Mouse (Mus musculus) intestine, postnatal 0 days (tissue): Measurements from ENCODE around the gene Aebp2. TPM values are rescaled to one million over a fixed set of nuclear protein-coding genes. Genes with fewer than 3 reads are reported as not detected.

Source experiments
- ATAC-seq: fragments of 200-750 bp; cut with Nextera tagmentation; 2 replicates; pipeline ENCODE4 v1.8.0; 2017; ENCODE audit warnings: mild to moderate bottlenecking, moderate TSS enrichment, moderate library complexity
- H3K27ac ChIP-seq: fragments of 300-500 bp; sonication (generic); 2 replicates; pipeline ENCODE4 v1.5.1; 2014; ENCODE audit warnings: mild to moderate bottlenecking, low read depth, low read length, moderate library complexity
- H3K27me3 ChIP-seq: fragments of 300-500 bp; sonication (generic); replicated peaks from 2 replicates; pipeline ENCODE4 v1.6.1; 2014; ENCODE audit warnings: low read length, mixed read lengths; ENCODE audit not compliant: control insufficient read depth, insufficient read depth
- H3K36me3 ChIP-seq: fragments of 300-500 bp; sonication (generic); 2 replicates; pipeline ENCODE4 v1.6.1; 2014; ENCODE audit warnings: mild to moderate bottlenecking, moderate library complexity; ENCODE audit not compliant: control insufficient read depth, insufficient read depth
- H3K4me1 ChIP-seq: fragments of 300-500 bp; sonication (generic); replicated peaks from 2 replicates; pipeline ENCODE4 v1.6.1; 2014; ENCODE audit warnings: antibody characterized with exemption, low read length, mixed read lengths; ENCODE audit not compliant: control insufficient read depth, insufficient read depth
- H3K4me2 ChIP-seq: fragments of 300-500 bp; sonication (generic); replicated peaks from 2 replicates; pipeline ENCODE4 v1.6.1; 2014; ENCODE audit warnings: low read depth, mild to moderate bottlenecking, moderate library complexity
- H3K4me3 ChIP-seq: fragments of 300-500 bp; sonication (generic); 2 replicates; pipeline ENCODE4 v1.5.1; 2014; ENCODE audit warnings: low read depth, low read length
- H3K9ac ChIP-seq: fragments of 300-500 bp; sonication (generic); 2 replicates; pipeline ENCODE4 v1.6.1; 2014; ENCODE audit warnings: mild to moderate bottlenecking, low read depth, low read length
- H3K9me3 ChIP-seq: fragments of 300-500 bp; sonication (generic); 2 replicates; pipeline ENCODE4 v1.6.1; 2016; ENCODE audit warnings: mixed run types; ENCODE audit not compliant: control insufficient read depth
- CTCF ChIP-seq: sonication (generic); IDR thresholded peaks from 2 replicates; pipeline ENCODE4 v1.5.1; 2016; ENCODE audit warnings: low read depth, mild to moderate bottlenecking, control low read depth, antibody characterized with exemption, moderate library complexity
- WGBS: fragments of 180-500 bp; shearing (Covaris S2); extraction: QIAGEN DNeasy Blood & Tissue Kit; methylation state at CpG from one replicate; pipeline ENCODE4 v1.1.7; 2014; 5-methylcytosine and 5-hydroxymethylcytosine counted together
- polyA plus RNA-seq: library from polyadenylated mRNA; unstranded; fragments of >200 nt; fragmentation: Nextera tagmentation; extraction: Ambion mirVana; gene quantifications from 2 replicates; pipeline ENCODE4 v1.2.1, GENCODE M21; 2015

The Aebp2 gene
- polyA plus RNA-seq, 1 experiment from 2014 or later: 8.2 TPM

DNA sequence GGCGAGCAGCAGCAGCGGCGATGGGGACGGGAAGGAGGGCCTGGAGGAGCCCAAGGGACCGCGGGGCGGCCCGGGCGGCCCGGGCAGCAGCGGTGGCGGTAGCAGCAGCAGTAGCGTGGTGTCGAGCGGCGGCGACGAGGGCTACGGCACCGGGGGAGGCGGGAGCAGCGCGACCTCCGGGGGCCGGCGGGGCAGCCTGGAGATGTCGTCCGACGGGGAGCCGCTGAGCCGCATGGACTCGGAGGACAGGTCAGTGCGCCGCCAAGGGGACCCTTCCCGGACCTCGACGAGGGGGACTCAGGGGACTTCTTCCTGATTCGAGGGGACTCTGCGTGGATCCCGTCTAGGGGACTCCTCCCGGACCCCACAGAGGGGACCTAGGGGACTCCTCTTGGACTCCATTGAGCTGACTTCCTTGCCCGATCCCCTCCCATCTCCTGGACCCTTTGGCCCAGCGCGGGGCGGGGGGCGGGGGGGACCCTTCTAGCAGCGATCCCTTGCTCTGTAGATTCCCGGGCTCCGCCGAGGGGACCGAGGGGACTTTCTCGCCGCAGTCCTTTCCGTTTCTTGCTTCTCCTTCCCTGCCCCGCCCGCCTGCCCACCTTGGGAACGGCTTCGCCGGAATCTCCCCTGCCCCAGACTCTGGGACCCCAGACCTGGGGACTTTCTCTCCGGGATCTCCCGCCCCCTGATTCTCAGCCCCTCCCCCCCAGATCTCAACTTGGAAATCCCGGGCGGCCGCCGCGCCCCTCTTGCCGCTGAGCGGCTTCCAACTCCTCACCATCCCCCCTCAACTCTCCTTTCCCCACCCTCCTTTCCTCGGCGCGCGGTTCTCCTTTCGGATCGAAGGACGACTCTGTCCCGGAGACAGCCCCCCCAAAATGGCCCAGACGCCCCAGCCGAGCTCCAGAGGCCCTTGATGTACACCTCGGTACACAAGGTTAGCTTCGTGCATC, 1.9 kb downstream of the Aebp2 start:
- WGBS: 1% methylated on average over 67 of the region's 80 CpGs
- ATAC-seq: no peak; the same call in 1 of the 2 replicates

DNA sequence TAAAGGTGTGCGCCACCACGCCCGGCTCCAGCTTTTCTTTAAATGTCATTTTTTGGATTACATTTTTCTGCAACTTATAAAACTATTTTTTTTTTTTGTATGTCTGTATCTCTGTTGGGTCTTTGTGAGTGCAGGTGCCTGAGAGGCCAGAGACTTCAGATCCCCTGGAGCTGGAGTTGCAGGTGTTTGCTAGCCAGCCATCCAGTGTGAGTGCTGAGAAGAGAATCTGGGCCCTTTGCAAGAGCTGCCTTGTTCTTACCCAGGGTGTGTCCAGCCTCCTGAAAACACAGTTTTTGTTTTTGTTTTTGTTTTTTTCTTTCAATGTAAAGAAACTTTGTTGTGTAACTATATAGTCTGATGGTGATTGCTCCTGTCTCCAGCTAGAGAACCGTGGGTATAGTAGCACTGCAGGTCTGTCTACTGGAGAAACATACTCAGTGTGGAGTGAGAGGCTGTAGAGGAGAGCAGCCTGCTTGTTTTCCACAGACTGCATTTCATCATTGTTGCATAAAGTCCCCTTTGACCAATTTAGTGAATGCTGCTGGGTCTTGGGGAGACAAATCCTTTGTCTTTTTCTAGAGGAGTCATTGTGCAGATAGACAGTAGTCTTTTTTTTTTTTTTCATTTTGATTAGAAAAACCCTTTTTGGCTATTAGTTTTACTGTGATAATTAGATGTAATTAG, 6.9 kb downstream of the Aebp2 start:
- H3K4me1 ChIP-seq: peaks cover 3% of the 10 kb centered on the region
- no peak for TF ChIP-seq CTCF
- no peaks in the 10 kb centered on the region for H3K27me3 ChIP-seq
- no peak overlapping the region for H3K4me2 ChIP-seq
- no peak overlapping the region for H3K27ac ChIP-seq
- 83% methylated on average over 4 of the region's 4 CpGs for WGBS
- H3K9me3 ChIP-seq: no peaks in the 10 kb centered on the region
- H3K9ac ChIP-seq: no peak overlapping the region
- no peak for ATAC-seq
- peaks cover 4% of the 10 kb centered on the region for H3K36me3 ChIP-seq
- H3K4me3 ChIP-seq: no peak overlapping the region

More for the DNA sequence above, 1.9 kb downstream of the Aebp2 start:
- Histone ChIP-seq H3K27ac (peak overlapping the region; percentile 92), H3K9ac (peak overlapping the region; percentile 97), H3K4me2 (peak overlapping the region; percentile 86), H3K27me3 (no peaks in the 10 kb centered on the region), H3K4me3 (peak overlapping the region; percentile 97), H3K4me1 (peaks cover 3% of the 10 kb centered on the region), H3K9me3 (no peaks in the 10 kb centered on the region), H3K36me3 (no peaks in the 10 kb centered on the region)
- TF ChIP-seq CTCF: no peak

DNA sequence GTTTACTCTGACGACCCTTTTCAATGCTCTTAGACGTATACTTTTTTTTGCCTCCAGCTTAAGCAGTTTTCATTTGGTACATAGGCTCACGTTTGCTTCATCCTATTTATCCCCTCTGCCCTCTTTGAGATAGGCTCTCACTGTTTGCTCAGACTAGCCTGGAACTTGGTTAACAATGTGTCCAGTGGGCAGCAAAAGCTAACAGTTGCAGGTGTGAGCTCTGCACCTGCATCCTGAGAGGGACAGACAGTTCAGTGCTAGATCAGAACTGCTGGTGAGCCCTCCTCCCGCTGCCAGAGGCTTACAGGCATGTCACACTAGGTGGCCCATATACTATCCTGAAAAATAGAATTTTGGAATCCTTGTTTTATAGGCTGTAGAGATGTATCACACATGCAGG, 7.8 kb downstream of the Aebp2 start:
- no peaks in the 10 kb centered on the region for H3K27me3 ChIP-seq
- TF ChIP-seq CTCF: no peak

DNA sequence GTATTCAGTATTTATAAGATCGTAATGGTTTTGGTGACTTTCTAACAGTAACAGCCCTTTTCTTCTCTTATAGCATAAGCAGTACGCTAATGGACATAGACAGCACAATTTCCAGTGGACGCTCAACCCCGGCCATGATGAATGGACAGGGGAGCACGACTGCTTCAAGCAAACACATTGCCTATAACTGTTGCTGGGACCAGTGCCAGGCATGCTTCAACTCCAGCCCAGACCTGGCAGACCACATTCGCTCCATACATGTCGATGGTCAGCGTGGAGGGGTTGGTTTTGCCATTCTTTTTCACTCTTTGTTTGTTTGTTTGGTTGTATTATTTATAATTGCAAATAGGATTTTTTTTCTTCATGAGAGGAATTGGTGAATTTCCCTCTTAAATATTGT, 11.2 kb downstream of the Aebp2 start:
- Histone ChIP-seq H3K27ac (no peak overlapping the region), H3K9ac (no peak overlapping the region), H3K4me2 (no peak overlapping the region), H3K9me3 (no peaks in the 10 kb centered on the region), H3K4me1 (no peaks in the 10 kb centered on the region), H3K36me3 (peaks cover 28% of the 10 kb centered on the region), H3K27me3 (no peaks in the 10 kb centered on the region), H3K4me3 (no peak overlapping the region)
- ATAC-seq: no peak
- TF ChIP-seq CTCF: no peak
- WGBS: 76% methylated on average over 8 of the region's 8 CpGs

More for the DNA sequence above, 7.8 kb downstream of the Aebp2 start:
- ATAC-seq: no peak
- 56% methylated on average over 4 of the region's 4 CpGs for WGBS
- no peak overlapping the region for H3K4me2 ChIP-seq
- no peaks in the 10 kb centered on the region for H3K9me3 ChIP-seq
- no peak overlapping the region for H3K4me3 ChIP-seq
- H3K9ac ChIP-seq: no peak overlapping the region
- H3K4me1 ChIP-seq: peaks cover 3% of the 10 kb centered on the region
- no peak overlapping the region for H3K27ac ChIP-seq
- peaks cover 8% of the 10 kb centered on the region for H3K36me3 ChIP-seq

DNA sequence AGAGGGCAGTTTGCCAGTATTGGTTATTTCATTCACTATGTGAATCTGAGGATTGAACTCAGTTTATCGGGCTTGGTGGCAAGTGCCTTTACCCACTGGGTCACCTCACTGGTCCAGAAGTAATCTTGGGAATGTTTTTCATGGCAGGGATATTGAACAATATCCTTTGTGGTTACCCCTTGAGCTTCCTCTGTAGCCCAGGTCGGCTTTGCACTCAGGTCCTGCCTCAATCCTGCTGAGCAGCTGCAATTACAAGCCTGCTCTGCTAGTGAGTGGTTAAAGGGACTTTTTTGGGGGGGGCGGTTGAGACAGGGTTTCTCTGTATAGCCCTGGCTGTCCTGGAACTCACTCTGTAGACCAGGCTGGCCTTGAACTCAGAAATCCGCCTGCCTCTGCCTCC, 13.8 kb downstream of the Aebp2 start:
- TF ChIP-seq CTCF: no peak
- 90% methylated on average over 4 of the region's 4 CpGs for WGBS
- no peak for ATAC-seq
- Histone ChIP-seq H3K27ac (no peak overlapping the region), H3K27me3 (no peaks in the 10 kb centered on the region), H3K9me3 (no peaks in the 10 kb centered on the region), H3K4me2 (no peak overlapping the region), H3K4me3 (no peak overlapping the region), H3K9ac (no peak overlapping the region), H3K4me1 (no peaks in the 10 kb centered on the region), H3K36me3 (peaks cover 41% of the 10 kb centered on the region)

DNA sequence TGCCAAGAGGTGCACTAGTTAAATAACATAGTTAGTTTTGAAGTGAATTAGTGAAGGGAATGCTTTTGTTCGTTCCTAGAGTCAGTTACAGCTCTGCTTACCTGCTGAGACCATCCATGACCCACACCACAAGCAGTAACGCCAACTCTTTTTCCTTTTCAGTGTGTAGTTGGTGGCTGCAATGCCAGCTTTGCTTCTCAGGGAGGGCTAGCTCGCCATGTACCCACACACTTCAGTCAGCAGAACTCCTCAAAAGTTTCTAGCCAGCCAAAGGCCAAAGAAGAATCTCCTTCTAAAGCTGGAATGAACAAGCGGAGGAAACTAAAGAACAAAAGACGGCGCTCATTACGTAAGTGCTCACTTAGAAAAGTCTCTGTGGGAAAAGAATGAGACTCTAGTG, 19.5 kb downstream of the Aebp2 start:
- ATAC-seq: no peak
- Histone ChIP-seq H3K4me2 (no peak overlapping the region), H3K9me3 (no peaks in the 10 kb centered on the region), H3K27me3 (no peaks in the 10 kb centered on the region), H3K36me3 (peaks cover 62% of the 10 kb centered on the region), H3K4me1 (no peaks in the 10 kb centered on the region), H3K9ac (no peak overlapping the region), H3K27ac (no peak overlapping the region), H3K4me3 (no peak overlapping the region)
- TF ChIP-seq CTCF: no peak
- WGBS: 94% methylated on average over 7 of the region's 7 CpGs
